Mouse (Mus musculus) spleen, postnatal 10 days (tissue): ENCODE results near the gene Rnf144b.

Experiments used
- DNase-seq, 2 experiments: peaks; one replicate each; pipeline ENCODE4 v3.0.0; 2021 to 2022; ENCODE audit warnings: low spot score in 2 of 2

Rnf144b gene

GRCm38 (mm10) chr13:47124449-47124848 lies 2.0 kb downstream of the Rnf144b start:
- no peak for DNase-seq

GRCm38 (mm10) chr13:47124986-47125385 lies 2.5 kb downstream of the Rnf144b start:
- no peak for DNase-seq

DNA sequence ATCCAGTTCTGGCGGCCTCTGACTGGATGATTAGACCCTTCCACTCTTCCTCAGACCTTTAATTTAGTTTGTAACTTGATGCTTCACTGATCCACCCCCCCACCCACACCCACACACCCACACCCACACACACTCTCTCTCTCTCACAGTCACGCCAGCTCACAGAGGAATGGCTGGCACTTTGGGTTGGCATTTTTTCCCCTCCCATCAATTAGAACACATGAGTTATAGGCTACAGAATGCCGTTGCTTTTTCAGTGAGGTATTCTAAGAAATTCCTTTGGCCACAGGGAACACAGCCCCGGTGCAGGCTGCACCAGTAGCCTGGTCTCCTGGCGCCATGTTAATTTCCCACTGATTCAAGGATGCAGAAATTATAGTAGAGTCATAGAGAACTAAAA lies 3.1 kb downstream of the Rnf144b start:
- DNase-seq, result no peak

GRCm38 (mm10) chr13:47129090-47129489 lies 6.6 kb downstream of the Rnf144b start:
- DNase-seq, result no peak

DNA sequence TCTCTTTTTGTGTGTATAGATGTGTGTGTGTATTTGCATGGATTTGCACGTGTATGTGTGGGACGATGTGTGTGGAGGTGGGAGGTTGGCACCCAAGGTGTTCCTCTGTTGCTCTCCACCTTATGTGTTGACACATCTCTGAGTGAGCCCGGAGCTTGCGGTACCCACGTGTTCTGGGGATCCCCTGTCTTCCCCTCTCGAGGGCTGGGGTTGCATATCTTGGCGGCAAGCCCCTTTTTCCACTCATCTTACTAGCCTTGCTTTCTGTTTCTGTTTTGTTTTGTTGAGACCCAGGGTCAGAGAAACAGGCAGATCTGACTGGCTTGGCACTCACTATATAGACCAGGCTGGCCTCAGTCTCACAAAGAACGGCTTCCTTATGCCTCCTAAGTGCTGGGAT lies 10.6 kb downstream of the Rnf144b start:
- peak in 1 of 2 experiments; percentile 10 for DNase-seq

GRCm38 (mm10) chr13:47134836-47135235 lies 12.4 kb downstream of the Rnf144b start:
- DNase-seq, result no peak

DNA sequence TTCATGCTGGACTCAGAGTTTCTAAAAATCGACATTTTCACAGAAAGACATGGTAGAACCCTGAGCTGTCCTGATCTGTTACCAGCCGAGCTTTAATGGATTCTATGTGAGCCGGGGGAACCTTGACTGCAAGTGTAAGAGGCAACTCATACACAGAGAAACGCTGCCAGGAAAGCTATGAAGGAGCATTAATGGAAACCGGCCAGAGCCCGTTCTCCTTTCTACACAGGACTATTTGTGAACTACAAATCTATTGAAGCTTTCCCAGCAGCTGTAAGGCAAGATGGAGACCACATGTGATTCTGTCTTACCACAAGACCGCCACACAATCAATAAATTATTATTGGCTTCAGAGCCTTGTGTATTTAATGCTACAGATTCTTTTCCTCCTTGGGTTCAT lies 13.3 kb downstream of the Rnf144b start:
- DNase-seq, result no peak

GRCm38 (mm10) chr13:47142764-47143163 lies 20.3 kb downstream of the Rnf144b start:
- DNase-seq, result no peak

DNA sequence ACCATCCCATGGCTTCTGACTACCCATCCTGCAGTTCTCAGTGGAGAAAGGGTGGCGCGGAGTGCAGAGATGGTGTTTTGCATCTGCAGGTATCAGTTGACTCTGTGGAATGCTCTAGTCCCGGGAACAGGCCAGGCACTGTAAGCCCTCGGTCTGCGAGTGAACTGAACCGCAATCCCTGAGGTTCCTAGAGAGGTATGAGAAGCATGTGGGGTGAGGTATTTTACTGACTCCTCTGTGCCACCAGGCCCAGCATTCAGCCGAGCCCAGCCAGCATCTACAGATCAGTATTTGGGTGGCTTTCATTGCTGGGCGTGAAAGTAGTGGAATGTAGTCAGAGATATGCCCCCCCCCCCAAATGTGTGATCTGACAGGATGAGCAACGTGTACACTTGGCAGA lies 23.5 kb downstream of the Rnf144b start:
- DNase-seq, result no peak

GRCm38 (mm10) chr13:47146388-47146787 lies 23.9 kb downstream of the Rnf144b start:
- no peak for DNase-seq

GRCm38 (mm10) chr13:47148573-47148972 lies 26.1 kb downstream of the Rnf144b start:
- DNase-seq, result no peak

GRCm38 (mm10) chr13:47149993-47150392 lies 27.5 kb downstream of the Rnf144b start:
- DNase-seq, result no peak

GRCm38 (mm10) chr13:47151060-47151459 lies 28.6 kb downstream of the Rnf144b start:
- no peak for DNase-seq

DNA sequence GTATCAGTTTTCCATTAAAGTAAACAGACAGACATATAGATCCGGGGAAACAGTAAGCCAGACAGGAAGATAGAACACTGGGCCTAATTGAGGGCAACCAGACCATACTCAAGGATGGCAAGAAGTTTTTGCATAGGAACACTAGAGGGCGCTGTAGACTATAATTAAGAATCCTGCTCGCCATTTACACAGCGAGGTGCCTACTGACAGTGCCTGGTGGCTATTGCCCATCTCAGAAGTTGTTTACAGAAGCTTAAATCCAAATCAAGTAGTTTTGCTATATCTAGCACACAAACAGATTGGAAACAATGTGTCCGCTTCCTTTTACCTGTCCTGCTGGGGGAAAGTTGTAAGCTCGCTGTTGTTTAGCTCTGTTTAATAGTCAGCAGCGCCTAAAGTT lies 29.9 kb downstream of the Rnf144b start:
- DNase-seq, result peak in 1 of 2 experiments; percentile 25

DNA sequence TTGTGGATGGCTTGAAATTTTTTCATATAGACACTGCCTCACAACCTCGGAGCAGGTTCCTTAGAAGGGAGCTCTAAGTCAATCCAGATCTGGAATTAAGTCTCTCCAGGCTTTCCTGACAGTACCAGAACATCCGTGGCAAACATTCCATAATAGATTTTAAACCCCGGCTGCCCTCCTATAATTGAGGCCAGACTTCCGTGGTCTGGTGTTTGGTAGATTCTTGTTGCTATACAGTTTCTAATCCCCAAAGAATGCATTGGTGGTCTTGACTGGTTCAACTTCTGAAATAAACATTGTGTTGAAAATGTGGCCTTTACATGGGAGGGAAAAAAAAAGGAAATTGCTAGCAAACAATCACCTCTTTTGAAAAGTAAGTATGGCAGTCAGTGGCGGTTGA lies 30.8 kb downstream of the Rnf144b start:
- DNase-seq, result no peak

- no peak for DNase-seq
Observed at GRCm38 (mm10) chr13:47154866-47155265, 32.4 kb downstream of the Rnf144b start.

- DNase-seq, result no peak
Observed at GRCm38 (mm10) chr13:47156841-47157240, 34.4 kb downstream of the Rnf144b start.

DNA sequence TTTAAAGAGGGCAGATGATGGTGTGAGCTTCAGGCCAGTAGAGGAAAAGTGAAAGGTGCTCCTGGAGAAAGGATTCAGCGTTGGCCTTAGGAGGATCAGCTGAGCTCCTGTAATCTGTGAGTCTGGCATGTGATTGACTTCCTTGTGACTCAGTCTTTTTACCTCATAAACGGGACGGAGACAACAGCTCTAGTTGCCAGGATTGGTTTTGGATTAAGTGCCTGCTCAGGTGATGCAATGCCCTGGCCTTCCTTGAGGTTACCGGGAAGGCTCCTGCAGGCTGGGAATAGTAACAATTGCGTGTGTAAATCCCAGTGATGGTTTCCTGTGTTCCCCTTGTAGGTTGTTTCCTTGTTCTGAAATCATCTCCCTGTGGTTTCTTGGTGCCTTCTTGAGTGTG lies 39.5 kb downstream of the Rnf144b start:
- no peak for DNase-seq

DNA sequence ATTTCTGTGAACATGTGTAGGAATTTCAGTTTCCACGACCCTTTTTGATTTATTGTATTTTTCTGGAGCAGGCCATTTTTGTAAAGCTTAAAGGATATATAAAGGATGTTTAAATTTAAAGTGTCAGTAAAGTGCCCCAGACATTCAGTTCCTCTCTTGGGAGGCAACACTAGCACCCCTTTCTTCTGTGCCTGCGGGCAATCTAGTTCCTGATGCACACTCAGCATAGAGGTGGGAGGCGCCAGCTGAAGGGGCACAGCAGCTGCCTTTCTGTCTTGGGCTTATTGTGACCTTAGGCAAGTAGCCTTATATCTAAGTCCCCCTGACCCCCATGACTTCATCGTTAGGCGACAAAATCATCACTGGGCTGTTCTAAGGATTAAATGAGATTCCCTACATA lies 42.3 kb downstream of the Rnf144b start:
- DNase-seq, result no peak

- DNase-seq, result no peak
Observed at GRCm38 (mm10) chr13:47165261-47165660, 42.8 kb downstream of the Rnf144b start.

- no peak for DNase-seq
Observed at GRCm38 (mm10) chr13:47168484-47168883, 46.0 kb downstream of the Rnf144b start.

- DNase-seq, result no peak
Observed at GRCm38 (mm10) chr13:47170026-47170425, 47.6 kb downstream of the Rnf144b start.

- DNase-seq, result no peak
Observed at GRCm38 (mm10) chr13:47170811-47171555, 48.5 kb downstream of the Rnf144b start.

DNA sequence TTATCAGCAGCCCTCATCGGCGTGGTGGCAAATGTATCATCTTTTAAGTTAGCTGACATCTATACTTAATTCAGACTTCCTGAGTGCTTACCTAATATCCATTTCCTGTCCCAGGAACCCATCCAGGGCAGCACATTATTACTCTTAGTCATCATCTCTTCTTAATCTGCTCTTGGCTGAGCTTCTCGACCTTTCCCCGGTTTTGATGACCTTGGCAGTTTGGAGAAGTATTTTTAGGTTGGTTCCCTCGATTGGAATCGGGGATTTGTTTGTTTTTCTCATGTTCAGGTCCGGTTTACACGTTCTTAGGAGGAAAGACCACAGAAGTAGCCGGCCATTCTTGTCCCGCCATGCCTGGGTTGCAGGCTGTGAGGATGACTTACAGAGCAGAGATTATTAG lies 50.4 kb downstream of the Rnf144b start:
- no peak for DNase-seq
